Mouse (Mus musculus) hindbrain, postnatal 0 days (tissue): ENCODE measurements at regions not wholly inside any gene's neighbourhood (a gene's known extent, or its start where the extent isn't known, plus 50 kb on each side); places are given as distances from the start of the nearest gene placed in this dataset.

ENCODE experiments used
- ATAC-seq: fragments of 200-750 bp; cut with Nextera tagmentation; 2 replicates; pipeline ENCODE4 v1.8.0; 2017; ENCODE audit warnings: mild to moderate bottlenecking, moderate TSS enrichment, moderate library complexity
- DNase-seq: peaks from one replicate; pipeline ENCODE4 v3.0.0-alpha.2; 2015; ENCODE audit warnings: low spot score
- H3K27ac ChIP-seq: fragments of 300-500 bp; sonication (generic); 2 replicates; pipeline ENCODE4 v1.5.1; 2014; ENCODE audit warnings: mild to moderate bottlenecking
- H3K27me3 ChIP-seq: fragments of 300-500 bp; sonication (generic); 2 replicates; pipeline ENCODE4 v1.6.1; 2014; ENCODE audit warnings: low read length, mixed read lengths; ENCODE audit not compliant: insufficient read depth
- H3K36me3 ChIP-seq: fragments of 300-500 bp; sonication (generic); 2 replicates; pipeline ENCODE4 v1.6.1; 2014; ENCODE audit warnings: low read length, mixed read lengths; ENCODE audit not compliant: insufficient read depth
- H3K4me1 ChIP-seq: fragments of 300-500 bp; sonication (generic); 2 replicates; pipeline ENCODE4 v1.6.1; 2014; ENCODE audit warnings: antibody characterized with exemption, low read length, mixed read lengths; ENCODE audit not compliant: insufficient read depth
- H3K4me2 ChIP-seq: fragments of 300-500 bp; sonication (generic); 2 replicates; pipeline ENCODE4 v1.6.1; 2014; ENCODE audit warnings: low read depth, mild to moderate bottlenecking, low read length, moderate library complexity, mixed read lengths
- H3K4me3 ChIP-seq: fragments of 300-500 bp; sonication (generic); 2 replicates; pipeline ENCODE4 v1.5.1; 2014; ENCODE audit warnings: low read length
- H3K9ac ChIP-seq: fragments of 300-500 bp; sonication (generic); replicated peaks from 2 replicates; pipeline ENCODE4 v1.6.1; 2014; ENCODE audit warnings: mild to moderate bottlenecking, low read length, moderate library complexity, mixed read lengths
- H3K9me3 ChIP-seq: fragments of 300-500 bp; sonication (generic); 2 replicates; pipeline ENCODE4 v1.6.1; 2016; ENCODE audit warnings: low read length, mixed read lengths
- CTCF ChIP-seq: IDR thresholded peaks from 2 replicates; pipeline ENCODE4 v1.5.1; 2016; ENCODE audit warnings: antibody characterized with exemption, control low read depth, low read depth
- WGBS: fragments of 180-500 bp; shearing (Covaris S2); extraction: QIAGEN DNeasy Blood & Tissue Kit; methylation state at CpG from one replicate; pipeline ENCODE4 v1.1.7; 2014; 5-methylcytosine and 5-hydroxymethylcytosine counted together

- WGBS = 90% methylated on average over 10 of the region's 10 CpGs
- Histone ChIP-seq H3K4me1 (no peaks in the 10 kb centered on the region), H3K4me2 (no peak overlapping the region), H3K4me3 (no peak overlapping the region), H3K27me3 (no peaks in the 10 kb centered on the region), H3K9me3 (no peaks in the 10 kb centered on the region), H3K9ac (no peak overlapping the region), H3K27ac (no peak overlapping the region), H3K36me3 (no peaks in the 10 kb centered on the region)
- ATAC-seq (no peak), DNase-seq (no peak)
- TF ChIP-seq CTCF = no peak
These were observed 145.7 kb upstream of the Bmp4 start for GRCm38 (mm10) chr14:46536002-46536762.

GRCm38 (mm10) chr14:46532697-46533096 lies 142.2 kb upstream of the Bmp4 start:
- Histone ChIP-seq H3K4me1 (no peaks in the 10 kb centered on the region), H3K9ac (no peak overlapping the region), H3K27ac (no peak overlapping the region), H3K36me3 (no peaks in the 10 kb centered on the region), H3K4me2 (no peak overlapping the region), H3K4me3 (no peak overlapping the region), H3K9me3 (no peaks in the 10 kb centered on the region), H3K27me3 (no peaks in the 10 kb centered on the region)
- 71% methylated on average over 1 of the region's 1 CpGs for WGBS
- no peak for DNase-seq
- TF ChIP-seq CTCF = no peak
- no peak for ATAC-seq

- no peak for DNase-seq
- Histone ChIP-seq H3K9ac (no peak overlapping the region), H3K4me2 (no peak overlapping the region), H3K36me3 (no peaks in the 10 kb centered on the region), H3K4me1 (no peaks in the 10 kb centered on the region), H3K4me3 (no peak overlapping the region), H3K27me3 (no peaks in the 10 kb centered on the region), H3K9me3 (no peaks in the 10 kb centered on the region), H3K27ac (no peak overlapping the region)
- TF ChIP-seq CTCF = no peak
- 84% methylated on average over 6 of the region's 6 CpGs for WGBS
- ATAC-seq = no peak
These were observed 140.0 kb upstream of the Bmp4 start for GRCm38 (mm10) chr14:46530452-46530851.

GRCm38 (mm10) chr14:46529086-46529715 lies 138.7 kb upstream of the Bmp4 start:
- no peak overlapping the region for H3K27ac ChIP-seq
- H3K4me3 ChIP-seq = no peak overlapping the region
- H3K36me3 ChIP-seq = no peaks in the 10 kb centered on the region
- no peak for DNase-seq
- H3K9me3 ChIP-seq = no peaks in the 10 kb centered on the region
- ATAC-seq = no peak
- TF ChIP-seq CTCF = no peak
- H3K27me3 ChIP-seq = no peaks in the 10 kb centered on the region
- 90% methylated on average over 5 of the region's 5 CpGs for WGBS
- H3K9ac ChIP-seq = no peak overlapping the region
- H3K4me1 ChIP-seq = no peaks in the 10 kb centered on the region
- no peak overlapping the region for H3K4me2 ChIP-seq

- H3K4me2 ChIP-seq = no peak overlapping the region
- no peak overlapping the region for H3K9ac ChIP-seq
- no peak for TF ChIP-seq CTCF
- DNase-seq (no peak), ATAC-seq (no peak)
- no peaks in the 10 kb centered on the region for H3K36me3 ChIP-seq
- no peak overlapping the region for H3K4me3 ChIP-seq
- 66% methylated on average over 4 of the region's 4 CpGs for WGBS
- H3K9me3 ChIP-seq = no peaks in the 10 kb centered on the region
- H3K4me1 ChIP-seq = no peaks in the 10 kb centered on the region
- no peaks in the 10 kb centered on the region for H3K27me3 ChIP-seq
- H3K27ac ChIP-seq = no peak overlapping the region
These were observed 126.8 kb upstream of the Bmp4 start for GRCm38 (mm10) chr14:46517258-46517657.

- H3K9ac ChIP-seq = no peak overlapping the region
- ATAC-seq = no peak
- H3K4me2 ChIP-seq = no peak overlapping the region
- DNase-seq = no peak
- 95% methylated on average over 3 of the region's 3 CpGs for WGBS
- H3K9me3 ChIP-seq = no peaks in the 10 kb centered on the region
- TF ChIP-seq CTCF = no peak
- no peak overlapping the region for H3K4me3 ChIP-seq
- no peaks in the 10 kb centered on the region for H3K4me1 ChIP-seq
- no peaks in the 10 kb centered on the region for H3K27me3 ChIP-seq
- H3K36me3 ChIP-seq = no peaks in the 10 kb centered on the region
- no peak overlapping the region for H3K27ac ChIP-seq
These were observed 125.8 kb upstream of the Bmp4 start for GRCm38 (mm10) chr14:46516285-46516684.

- H3K4me1 ChIP-seq = no peaks in the 10 kb centered on the region
- H3K4me2 ChIP-seq = no peak overlapping the region
- WGBS = 85% methylated on average over 4 of the region's 4 CpGs
- ATAC-seq = no peak
- no peak overlapping the region for H3K4me3 ChIP-seq
- no peak overlapping the region for H3K9ac ChIP-seq
- TF ChIP-seq CTCF = no peak
- no peaks in the 10 kb centered on the region for H3K9me3 ChIP-seq
- no peak overlapping the region for H3K27ac ChIP-seq
- H3K36me3 ChIP-seq = no peaks in the 10 kb centered on the region
- no peaks in the 10 kb centered on the region for H3K27me3 ChIP-seq
- no peak for DNase-seq
These were observed 123.9 kb upstream of the Bmp4 start for GRCm38 (mm10) chr14:46514262-46514932.
